Mouse (Mus musculus) midbrain, embryonic 10.5 days (tissue): ENCODE data around the gene Gstm1. TPM values are rescaled to one million over a fixed set of nuclear protein-coding genes. Genes with fewer than 3 reads are reported as not detected.
"Not testable (repeated sequence)": the region's sequence is repeated elsewhere in the genome, so short reads cannot be mapped to it uniquely, and the experiment has no call there.

Source experiments
- DNase-seq: peaks from one replicate; pipeline ENCODE4 v3.0.0-alpha.2; 2017; ENCODE audit warnings: low spot score
- H3K27ac ChIP-seq: fragments of 300-500 bp; sonication (generic); replicated peaks from 2 replicates; pipeline ENCODE4 v1.5.1; 2016; ENCODE audit warnings: mild to moderate bottlenecking
- H3K27me3 ChIP-seq: fragments of 300-500 bp; sonication (generic); 2 replicates; pipeline ENCODE4 v1.6.1; 2016; ENCODE audit warnings: low read depth, mild to moderate bottlenecking; ENCODE audit not compliant: poor library complexity, severe bottlenecking
- H3K36me3 ChIP-seq: fragments of 300-500 bp; sonication (generic); 2 replicates; pipeline ENCODE4 v1.6.1; 2016; ENCODE audit warnings: mild to moderate bottlenecking, moderate library complexity
- H3K4me1 ChIP-seq: fragments of 300-500 bp; sonication (generic); 2 replicates; pipeline ENCODE4 v1.6.1; 2016
- H3K4me3 ChIP-seq: fragments of 300-500 bp; sonication (generic); 2 replicates; pipeline ENCODE4 v1.5.1; 2016; ENCODE audit warnings: mild to moderate bottlenecking, moderate library complexity
- H3K9me3 ChIP-seq: fragments of 300-500 bp; sonication (generic); replicated peaks from 2 replicates; pipeline ENCODE4 v1.6.1; 2016; ENCODE audit warnings: mild to moderate bottlenecking
- WGBS: fragments of 180-500 bp; shearing (Covaris S2); methylation state at CpG from one replicate; pipeline ENCODE4 v1.1.7; 2016; 5-methylcytosine and 5-hydroxymethylcytosine counted together
- polyA plus RNA-seq: library from polyadenylated mRNA; unstranded; fragments of >200 nt; fragmentation: Nextera tagmentation; extraction: Ambion mirVana; gene quantifications from 2 replicates; pipeline ENCODE4 v1.2.1, GENCODE M21; 2016

The Gstm1 gene
- polyA plus RNA-seq, 1 experiment from 2014 or later: 34.1 TPM

DNA sequence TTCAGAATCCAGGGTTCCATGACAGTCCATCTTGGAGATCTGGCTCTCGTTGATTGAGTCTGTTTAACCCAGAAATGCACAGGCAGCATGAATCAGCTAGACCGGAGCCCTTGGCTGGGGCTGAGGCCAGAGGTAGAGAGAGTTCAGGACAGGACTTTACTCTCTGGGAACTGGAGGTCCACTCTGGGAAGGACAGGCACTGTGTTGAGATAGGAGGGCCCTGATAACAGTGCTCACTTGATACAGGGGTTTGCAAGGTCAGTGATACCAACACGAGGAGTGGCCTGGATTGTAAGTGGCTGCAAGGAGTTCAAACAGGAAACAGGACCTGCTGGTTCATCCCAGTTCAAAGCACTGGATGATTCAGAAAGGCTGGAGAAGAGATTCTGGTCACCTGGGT lies 40.1 kb downstream of the Gstm1 start:
- WGBS: 83% methylated on average over 3 of the region's 3 CpGs
- Histone ChIP-seq H3K4me3 (no peak overlapping the region), H3K27me3 (no peaks in the 10 kb centered on the region), H3K4me1 (no peaks in the 10 kb centered on the region), H3K9me3 (no peaks in the 10 kb centered on the region), H3K36me3 (no peaks in the 10 kb centered on the region), H3K27ac (no peak overlapping the region)
- no peak for DNase-seq

GRCm38 (mm10) chr3:107974237-107974636 lies 43.5 kb downstream of the Gstm1 start:
- Histone ChIP-seq H3K27ac (no peak overlapping the region), H3K27me3 (no peaks in the 10 kb centered on the region), H3K36me3 (no peaks in the 10 kb centered on the region), H3K4me3 (no peak overlapping the region), H3K4me1 (no peaks in the 10 kb centered on the region), H3K9me3 (no peaks in the 10 kb centered on the region)
- 87% methylated on average over 1 of the region's 1 CpGs for WGBS
- no peak for DNase-seq

- 93% methylated on average over 3 of the region's 3 CpGs for WGBS
- Histone ChIP-seq H3K36me3 (no peaks in the 10 kb centered on the region), H3K27me3 (no peaks in the 10 kb centered on the region), H3K4me1 (no peaks in the 10 kb centered on the region), H3K27ac (no peak overlapping the region), H3K9me3 (no peaks in the 10 kb centered on the region), H3K4me3 (no peak overlapping the region)
- no peak for DNase-seq
These were observed 45.7 kb downstream of the Gstm1 start for GRCm38 (mm10) chr3:107972070-107972469.

- H3K4me3 ChIP-seq, DNase-seq, H3K27ac ChIP-seq, H3K4me1 ChIP-seq, H3K9me3 ChIP-seq, H3K27me3 ChIP-seq, H3K36me3 ChIP-seq: not testable (repeated sequence)
- WGBS: 58% methylated on average over 3 of the region's 3 CpGs
These were observed 46.7 kb downstream of the Gstm1 start for GRCm38 (mm10) chr3:107971101-107971500.

- peaks cover 13% of the 10 kb centered on the region for H3K4me1 ChIP-seq
- no peak for DNase-seq
- H3K9me3 ChIP-seq: no peaks in the 10 kb centered on the region
- no peak within 1 kb of the TSS for H3K4me3 ChIP-seq
- no peaks in the 10 kb centered on the region for H3K27me3 ChIP-seq
- H3K36me3 ChIP-seq: no peaks in the 10 kb centered on the region
- no peak within 1 kb of the TSS for H3K27ac ChIP-seq
- 60% methylated on average over 13 of the region's 13 CpGs for WGBS
These were observed 48.9 kb downstream of the Gstm1 start, which contains the start of gene Gstm3 for GRCm38 (mm10) chr3:107968724-107969395. TSS of gene Gstm3 (minus strand) at chr3:107969283.

DNA sequence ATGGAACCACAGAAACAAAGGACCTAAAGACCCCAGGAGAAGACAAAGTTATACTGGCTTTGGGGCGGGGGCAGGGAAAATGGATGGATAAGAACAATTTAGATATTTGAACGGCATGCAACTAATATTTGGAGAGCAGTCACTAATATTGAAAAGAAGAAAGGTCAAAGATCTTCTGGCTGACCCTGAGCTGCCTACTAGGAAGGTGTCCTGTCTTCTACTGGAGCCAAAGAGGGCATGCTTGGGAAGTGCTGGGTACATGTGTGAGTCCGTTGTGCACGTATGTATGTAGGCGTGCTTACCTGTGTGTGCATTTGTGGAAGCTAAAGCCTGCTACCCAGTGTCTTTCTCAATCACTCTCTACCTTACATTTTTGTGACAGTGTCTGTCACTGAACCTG lies 51.1 kb downstream of the Gstm1 start:
- H3K9me3 ChIP-seq: no peaks in the 10 kb centered on the region
- no peaks in the 10 kb centered on the region for H3K36me3 ChIP-seq
- H3K27ac ChIP-seq: no peak overlapping the region
- no peak for DNase-seq
- H3K4me1 ChIP-seq: peaks cover 15% of the 10 kb centered on the region
- H3K27me3 ChIP-seq: no peaks in the 10 kb centered on the region
- 95% methylated on average over 5 of the region's 5 CpGs for WGBS
- no peak overlapping the region for H3K4me3 ChIP-seq

GRCm38 (mm10) chr3:107965592-107965991 lies 52.2 kb downstream of the Gstm1 start:
- no peak overlapping the region for H3K27ac ChIP-seq
- no peak overlapping the region for H3K4me3 ChIP-seq
- H3K9me3 ChIP-seq: no peaks in the 10 kb centered on the region
- DNase-seq: no peak
- H3K4me1 ChIP-seq: peaks cover 15% of the 10 kb centered on the region
- no peaks in the 10 kb centered on the region for H3K27me3 ChIP-seq
- H3K36me3 ChIP-seq: no peaks in the 10 kb centered on the region
- 74% methylated on average over 1 of the region's 1 CpGs for WGBS

GRCm38 (mm10) chr3:107964656-107965308 lies 53.0 kb downstream of the Gstm1 start:
- H3K4me1 ChIP-seq: peaks cover 17% of the 10 kb centered on the region
- no peak overlapping the region for H3K4me3 ChIP-seq
- DNase-seq: no peak
- H3K27me3 ChIP-seq: no peaks in the 10 kb centered on the region
- no peaks in the 10 kb centered on the region for H3K9me3 ChIP-seq
- WGBS: 68% methylated on average over 5 of the region's 5 CpGs
- peak overlapping the region; percentile 69 for H3K27ac ChIP-seq
- H3K36me3 ChIP-seq: no peaks in the 10 kb centered on the region

DNA sequence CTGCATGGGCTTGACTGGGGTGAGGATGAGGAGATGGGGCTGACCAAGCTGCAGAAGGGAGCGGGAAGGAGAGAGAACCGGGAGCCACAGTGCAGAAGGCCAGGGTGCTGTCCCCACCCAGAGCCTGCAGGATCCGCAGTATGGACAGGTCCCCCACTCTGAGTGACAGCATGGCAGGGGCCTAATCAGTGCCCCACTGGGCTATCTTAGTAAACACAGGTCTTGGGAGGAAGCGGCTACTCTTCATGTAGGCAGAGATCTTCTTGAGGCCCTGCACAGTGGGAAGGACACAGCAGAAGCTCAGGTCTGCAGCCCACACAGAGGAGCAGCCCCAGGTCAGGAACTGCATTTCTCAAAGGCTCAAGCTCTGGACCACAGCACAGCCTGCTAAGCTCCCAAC lies 53.7 kb downstream of the Gstm1 start:
- WGBS: 82% methylated on average over 4 of the region's 4 CpGs
- Histone ChIP-seq H3K27me3 (no peaks in the 10 kb centered on the region), H3K4me3 (no peak overlapping the region), H3K27ac (peak overlapping the region; percentile 69), H3K4me1 (peaks cover 17% of the 10 kb centered on the region), H3K36me3 (no peaks in the 10 kb centered on the region), H3K9me3 (no peaks in the 10 kb centered on the region)
- no peak for DNase-seq

Other genes with a start within 250 kb of the Gstm1 start
- gene Eps8l3, start 140.7 kb downstream of the Gstm1 start, polyA plus RNA-seq: not detected in 2 replicates
- gene Gstm5, start 122.2 kb downstream of the Gstm1 start, polyA plus RNA-seq: 240 and 243 TPM in 2 replicates
- 20.6 and 39.5 TPM in 2 replicates for gene Gstm7, start 86.2 kb downstream of the Gstm1 start, polyA plus RNA-seq
- 13.1 and 13.4 TPM in 2 replicates for gene Gstm6, start 74.2 kb downstream of the Gstm1 start, polyA plus RNA-seq
- not detected in 2 replicates for gene Gstm3, start 48.7 kb downstream of the Gstm1 start, polyA plus RNA-seq
- gene Gstm2, start 31.5 kb downstream of the Gstm1 start, polyA plus RNA-seq: 11.6 and 12.6 TPM in 2 replicates
- 12.4 and 14.1 TPM in 2 replicates for gene Gstm4, start 26.9 kb upstream of the Gstm1 start, polyA plus RNA-seq
- gene Ampd2, start 68.7 kb upstream of the Gstm1 start, polyA plus RNA-seq: 60.0 and 63.8 TPM in 2 replicates
- 0.72 and 1.5 TPM in 2 replicates for gene Gnat2, start 74.8 kb upstream of the Gstm1 start, polyA plus RNA-seq
- gene Gnai3, start 128.2 kb upstream of the Gstm1 start, polyA plus RNA-seq: 204 and 211 TPM in 2 replicates
- 0.33 and 0.41 TPM in 2 replicates for gene Gpr61, start 136.9 kb upstream of the Gstm1 start, polyA plus RNA-seq
- gene Amigo1, start 168.4 kb upstream of the Gstm1 start, polyA plus RNA-seq: 4.1 and 4.5 TPM in 2 replicates
- gene Cyb561d1, start 183.2 kb upstream of the Gstm1 start, polyA plus RNA-seq: 4.9 and 5.0 TPM in 2 replicates
- 18.1 and 23.5 TPM in 2 replicates for gene Atxn7l2, start 193.0 kb upstream of the Gstm1 start, polyA plus RNA-seq
- gene Sypl2, start 208.7 kb upstream of the Gstm1 start, polyA plus RNA-seq: 0.42 and 0.88 TPM in 2 replicates
- 299 and 349 TPM in 2 replicates for gene Psma5, start 239.0 kb upstream of the Gstm1 start, polyA plus RNA-seq